Mouse (Mus musculus) heart, embryonic 11.5 days (tissue): ENCODE measurements around the gene Maml2. TPM values are rescaled to one million over a fixed set of nuclear protein-coding genes. Genes with fewer than 3 reads are reported as not detected.

ENCODE experiments used
- ATAC-seq: fragments of 200-750 bp; cut with Nextera tagmentation; replicated peaks from 2 replicates; pipeline ENCODE4 v1.8.0; 2017; ENCODE audit warnings: moderate library complexity; ENCODE audit not compliant: insufficient number of reproducible peaks, low FRiP score, low TSS enrichment
- H3K27ac ChIP-seq: fragments of 300-500 bp; sonication (generic); 2 replicates; pipeline ENCODE4 v1.5.1; 2014; ENCODE audit warnings: mild to moderate bottlenecking, low read depth, low read length
- H3K27me3 ChIP-seq: fragments of 300-500 bp; sonication (generic); 2 replicates; pipeline ENCODE4 v1.6.1; 2014; ENCODE audit warnings: mild to moderate bottlenecking, low read length, mixed read lengths; ENCODE audit not compliant: control insufficient read depth, insufficient read depth
- H3K36me3 ChIP-seq: fragments of 300-500 bp; sonication (generic); 2 replicates; pipeline ENCODE4 v1.6.1; 2014; ENCODE audit warnings: mild to moderate bottlenecking, low read length, moderate library complexity, mixed read lengths; ENCODE audit not compliant: control insufficient read depth, insufficient read depth
- H3K4me1 ChIP-seq: fragments of 300-500 bp; sonication (generic); 2 replicates; pipeline ENCODE4 v1.6.1; 2014; ENCODE audit warnings: low read length; ENCODE audit not compliant: control insufficient read depth, insufficient read depth
- H3K4me2 ChIP-seq: fragments of 300-500 bp; sonication (generic); 2 replicates; pipeline ENCODE4 v1.6.1; 2014; ENCODE audit warnings: mild to moderate bottlenecking, moderate library complexity
- H3K4me3 ChIP-seq: fragments of 300-500 bp; sonication (generic); 2 replicates; pipeline ENCODE4 v1.5.1; 2014; ENCODE audit warnings: low read depth, low read length
- H3K9ac ChIP-seq: fragments of 300-500 bp; sonication (generic); 2 replicates; pipeline ENCODE4 v1.6.1; 2014; ENCODE audit warnings: mild to moderate bottlenecking, low read depth, low read length, moderate library complexity
- H3K9me3 ChIP-seq: fragments of 300-500 bp; sonication (generic); replicated peaks from 2 replicates; pipeline ENCODE4 v1.6.1; 2016; ENCODE audit warnings: low read length; ENCODE audit not compliant: control insufficient read depth
- WGBS: fragments of 180-500 bp; shearing (Covaris S2); extraction: QIAGEN DNeasy Blood & Tissue Kit; methylation state at CpG from one replicate; pipeline ENCODE4 v1.1.7; 2014; ENCODE audit not compliant: insufficient replicate concordance; 5-methylcytosine and 5-hydroxymethylcytosine counted together
- polyA plus RNA-seq: library from polyadenylated mRNA; unstranded; fragments of >200 nt; fragmentation: Nextera tagmentation; extraction: Ambion mirVana; gene quantifications from 2 replicates; pipeline ENCODE4 v1.2.1, GENCODE M21; 2014

The Maml2 gene
- polyA plus RNA-seq, 1 experiment from 2014 or later, result 9.1 TPM

DNA sequence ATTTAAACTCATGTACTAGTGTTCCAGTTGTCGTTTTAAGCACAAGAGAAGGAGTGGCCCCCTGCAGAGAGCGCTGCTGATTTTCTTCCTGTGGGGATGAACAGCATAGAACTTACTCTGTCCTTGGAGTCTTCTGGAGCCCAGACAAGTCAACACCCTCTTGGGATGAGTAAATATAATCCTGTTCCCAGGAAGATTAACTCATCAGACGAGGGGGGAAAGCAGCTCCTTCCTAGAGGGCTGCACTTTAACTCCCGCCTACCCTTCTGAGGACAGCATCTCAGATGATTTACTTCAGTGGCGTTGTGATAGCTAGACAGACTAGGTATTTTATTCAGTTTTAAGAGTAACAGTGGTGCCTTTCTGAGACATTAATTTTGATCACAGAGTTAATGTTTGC lies 215.4 kb downstream of the Maml2 start:
- Histone ChIP-seq H3K4me2 (no peak overlapping the region), H3K9ac (no peak overlapping the region), H3K27me3 (no peaks in the 10 kb centered on the region), H3K36me3 (no peaks in the 10 kb centered on the region), H3K4me3 (no peak overlapping the region), H3K4me1 (peaks cover 9% of the 10 kb centered on the region), H3K27ac (no peak overlapping the region), H3K9me3 (no peaks in the 10 kb centered on the region)
- WGBS, result 37% methylated on average over 5 of the region's 5 CpGs
- ATAC-seq, result no peak

DNA sequence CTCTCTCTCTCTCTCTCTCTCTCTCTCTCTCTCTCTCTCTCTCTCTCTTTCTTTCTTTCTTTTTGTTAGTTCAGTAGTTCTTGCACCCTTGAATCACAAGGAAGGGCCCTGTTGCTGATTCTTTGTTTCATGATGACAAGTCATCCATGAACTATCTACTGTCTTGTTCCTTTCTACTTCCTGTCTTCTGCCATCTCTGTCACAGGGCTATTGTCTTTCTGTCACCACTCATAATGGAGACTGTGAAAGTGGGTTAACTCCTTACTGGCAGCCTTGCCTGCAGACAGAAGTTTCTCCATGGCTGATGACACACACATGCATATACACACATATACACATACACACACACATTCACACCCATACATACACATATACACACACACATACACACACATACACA lies 216.7 kb downstream of the Maml2 start:
- Histone ChIP-seq H3K27me3 (no peaks in the 10 kb centered on the region), H3K9me3 (no peaks in the 10 kb centered on the region), H3K9ac (no peak overlapping the region), H3K27ac (no peak overlapping the region), H3K4me1 (peaks cover 11% of the 10 kb centered on the region), H3K36me3 (no peaks in the 10 kb centered on the region), H3K4me3 (no peak overlapping the region), H3K4me2 (no peak overlapping the region)
- ATAC-seq, result no peak

DNA sequence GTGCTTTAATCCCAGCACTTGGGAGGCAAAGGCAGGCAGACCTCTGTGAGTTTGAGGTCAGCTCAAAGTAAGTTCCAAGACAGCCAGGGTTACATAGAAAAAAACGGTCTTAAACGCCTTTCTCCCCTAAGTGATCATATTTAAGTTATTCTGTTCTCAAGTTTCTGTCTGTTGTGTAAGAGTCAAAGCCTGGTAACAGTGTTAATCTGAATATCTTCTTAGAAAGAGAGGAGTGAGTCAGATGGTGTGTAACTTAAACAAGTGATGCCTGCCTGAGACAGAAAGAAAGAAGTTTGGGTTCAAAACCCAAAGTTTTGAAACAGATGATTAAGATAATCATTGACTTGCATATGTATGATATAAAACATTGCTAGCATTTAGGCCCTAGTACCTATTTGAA lies 218.2 kb downstream of the Maml2 start:
- no peak for ATAC-seq
- no peak overlapping the region for H3K4me2 ChIP-seq
- H3K4me3 ChIP-seq, result no peak overlapping the region
- WGBS, result 64% methylated on average over 2 of the region's 2 CpGs
- H3K27me3 ChIP-seq, result no peaks in the 10 kb centered on the region
- H3K27ac ChIP-seq, result no peak overlapping the region
- no peaks in the 10 kb centered on the region for H3K36me3 ChIP-seq
- peaks cover 11% of the 10 kb centered on the region for H3K4me1 ChIP-seq
- H3K9ac ChIP-seq, result no peak overlapping the region
- H3K9me3 ChIP-seq, result no peaks in the 10 kb centered on the region

DNA sequence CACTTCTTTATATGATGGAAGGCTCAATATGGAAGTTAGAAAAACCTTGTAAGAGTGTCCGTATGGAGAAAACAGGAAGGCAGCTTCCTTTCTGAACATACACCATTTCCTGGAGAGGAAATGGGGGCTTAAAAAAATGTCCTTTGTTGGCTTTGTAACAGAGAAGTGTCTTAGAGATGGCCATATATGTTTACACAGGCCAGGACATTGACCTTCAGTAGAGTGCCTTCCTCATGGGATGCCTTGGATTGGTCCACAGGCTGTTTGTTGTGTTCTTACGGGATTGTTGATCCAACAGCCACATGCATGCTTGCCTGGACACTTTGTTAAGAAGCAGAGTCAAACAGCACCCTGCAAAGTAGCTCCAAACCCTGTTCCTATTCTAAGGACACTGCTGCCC lies 220.3 kb downstream of the Maml2 start:
- Histone ChIP-seq H3K9ac (no peak overlapping the region), H3K36me3 (no peaks in the 10 kb centered on the region), H3K9me3 (no peaks in the 10 kb centered on the region), H3K27me3 (no peaks in the 10 kb centered on the region), H3K27ac (peak overlapping the region; percentile 50; the same call in 1 of the 2 replicates), H3K4me3 (no peak overlapping the region), H3K4me2 (no peak overlapping the region), H3K4me1 (peaks cover 14% of the 10 kb centered on the region)
- no peak; the same call in 1 of the 2 replicates for ATAC-seq
- 61% methylated on average over 2 of the region's 2 CpGs for WGBS

DNA sequence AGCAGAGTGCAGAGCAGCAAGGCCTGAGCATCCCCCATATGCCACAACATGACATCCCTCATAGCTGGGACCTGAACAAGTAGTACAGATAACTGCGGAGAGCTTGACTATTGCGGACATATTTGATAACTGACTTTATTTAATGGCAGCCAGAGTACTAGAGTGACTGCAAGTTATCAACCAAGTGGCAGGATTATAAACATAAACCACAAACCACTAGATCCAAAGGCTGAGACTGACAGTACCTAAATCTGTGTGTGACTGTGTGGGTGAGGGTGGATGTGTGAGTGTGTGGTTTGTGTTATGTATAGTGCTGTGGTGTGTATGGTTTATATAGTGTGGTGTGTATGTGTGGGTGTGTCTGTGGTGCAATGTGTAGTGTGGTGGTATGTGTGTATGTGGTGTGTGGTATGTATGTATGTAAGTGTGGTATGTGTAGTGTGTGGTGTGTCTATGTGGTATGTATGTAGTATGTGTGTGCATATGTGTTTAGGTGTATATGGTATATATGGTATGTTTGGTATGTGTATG lies 220.7 kb downstream of the Maml2 start:
- Histone ChIP-seq H3K4me1 (peaks cover 13% of the 10 kb centered on the region), H3K4me2 (no peak overlapping the region), H3K27ac (peak overlapping the region; percentile 50; the same call in 1 of the 2 replicates), H3K9ac (no peak overlapping the region), H3K27me3 (no peaks in the 10 kb centered on the region), H3K4me3 (no peak overlapping the region), H3K36me3 (no peaks in the 10 kb centered on the region), H3K9me3 (no peaks in the 10 kb centered on the region)
- ATAC-seq, result 0 out of 2 replicates have a peak, but pooled peaks have one; percentile 18
- 88% methylated on average over 2 of the region's 2 CpGs for WGBS

DNA sequence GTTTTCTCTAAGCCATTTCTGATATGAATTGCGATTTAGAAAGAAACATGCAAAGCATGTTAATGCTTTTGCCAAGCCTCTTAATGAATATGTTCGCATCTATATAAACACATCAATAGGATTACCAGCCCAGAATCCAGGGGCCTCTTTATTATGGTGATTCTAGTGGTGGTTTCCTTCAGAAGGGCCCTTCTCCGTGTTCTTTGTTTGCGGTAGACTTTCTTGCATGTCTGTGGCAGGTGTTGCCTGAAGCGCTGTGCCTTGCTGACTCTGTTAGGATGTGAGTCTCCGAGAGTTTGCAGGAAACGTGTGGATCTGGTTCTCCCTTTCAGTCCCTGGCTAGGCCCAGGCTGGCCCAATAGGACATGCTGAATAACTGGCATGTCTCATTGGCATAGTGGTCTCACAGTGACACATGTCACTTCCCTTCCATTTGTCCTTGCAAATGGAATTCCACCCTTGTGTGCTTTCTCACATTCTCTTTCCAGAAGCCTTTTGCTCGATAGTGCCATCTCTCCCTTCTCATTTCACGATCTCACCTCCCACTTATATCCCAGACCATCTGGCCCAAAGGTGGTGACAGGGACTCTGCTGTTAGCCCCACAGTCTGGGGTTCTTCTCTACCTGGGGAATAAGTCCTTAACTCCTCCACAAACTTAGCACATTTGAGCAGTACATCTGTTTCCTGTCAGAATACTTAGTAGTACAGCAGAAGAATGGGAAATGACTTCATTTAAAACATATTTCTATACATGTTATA lies 224.5 kb downstream of the Maml2 start:
- no peak overlapping the region; the same call in 1 of the 2 replicates for H3K27ac ChIP-seq
- ATAC-seq, result no peak
- WGBS, result 69% methylated on average over 9 of the region's 9 CpGs

DNA sequence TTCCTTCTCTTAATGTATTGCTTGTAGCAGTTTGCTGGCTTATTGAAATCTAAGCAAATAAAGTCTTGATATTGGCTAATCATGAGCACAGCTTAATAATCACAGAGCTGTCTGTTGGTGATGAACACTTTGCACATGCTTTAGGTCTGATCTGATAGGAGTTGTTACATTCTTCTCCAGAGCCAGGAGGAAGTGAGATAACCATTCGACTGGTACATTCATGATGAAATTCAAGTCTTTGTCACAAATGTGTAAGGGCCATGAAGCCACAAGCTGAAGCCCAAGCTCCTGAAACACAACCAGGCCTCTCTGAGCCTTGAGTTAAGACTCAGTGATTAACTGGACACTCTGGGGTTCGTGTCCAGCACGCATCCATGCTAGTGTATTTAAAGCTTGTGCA lies 225.3 kb downstream of the Maml2 start:
- 69% methylated on average over 3 of the region's 3 CpGs for WGBS
- no peaks in the 10 kb centered on the region for H3K9me3 ChIP-seq
- H3K27ac ChIP-seq, result no peak overlapping the region
- no peaks in the 10 kb centered on the region for H3K36me3 ChIP-seq
- ATAC-seq, result no peak
- no peak overlapping the region for H3K4me2 ChIP-seq
- peaks cover 14% of the 10 kb centered on the region for H3K4me1 ChIP-seq
- H3K4me3 ChIP-seq, result no peak overlapping the region
- H3K27me3 ChIP-seq, result no peaks in the 10 kb centered on the region
- H3K9ac ChIP-seq, result no peak overlapping the region

More for the DNA sequence above, 224.5 kb downstream of the Maml2 start:
- Histone ChIP-seq H3K9ac (no peak overlapping the region), H3K4me3 (no peak overlapping the region), H3K9me3 (no peaks in the 10 kb centered on the region), H3K4me1 (peaks cover 15% of the 10 kb centered on the region), H3K4me2 (no peak overlapping the region), H3K27me3 (no peaks in the 10 kb centered on the region), H3K36me3 (no peaks in the 10 kb centered on the region)

DNA sequence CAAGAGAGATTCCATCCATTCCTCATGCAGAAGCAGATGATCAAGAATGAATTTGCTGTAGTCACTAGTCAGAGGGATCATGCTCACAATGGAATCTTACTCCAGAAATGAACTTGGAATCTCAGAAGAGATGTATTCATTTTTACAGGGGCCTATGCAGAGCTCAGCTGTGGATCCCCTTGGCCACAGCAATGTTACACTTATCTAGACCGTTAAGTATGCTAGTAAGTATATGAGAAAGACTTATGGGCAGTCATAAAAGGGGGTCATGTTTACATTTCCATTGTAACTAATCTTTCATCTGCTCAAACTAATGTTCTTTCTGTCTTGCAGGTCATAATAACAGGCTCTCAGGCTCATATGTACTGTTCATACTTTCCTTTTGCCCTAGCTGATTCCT lies 227.3 kb downstream of the Maml2 start:
- no peak overlapping the region for H3K4me2 ChIP-seq
- no peak overlapping the region for H3K4me3 ChIP-seq
- no peaks in the 10 kb centered on the region for H3K36me3 ChIP-seq
- no peaks in the 10 kb centered on the region for H3K9me3 ChIP-seq
- H3K4me1 ChIP-seq, result peaks cover 10% of the 10 kb centered on the region
- WGBS, result 74% methylated on average over 1 of the region's 1 CpGs
- H3K27me3 ChIP-seq, result no peaks in the 10 kb centered on the region
- no peak overlapping the region for H3K9ac ChIP-seq
- H3K27ac ChIP-seq, result no peak overlapping the region
- ATAC-seq, result no peak
